Mouse (Mus musculus): Measurements from ENCODE around the gene Gm11034.

Gene Gm11034

GRCm38 (mm10) chr8:72211846-72212245 lies 1.6 kb downstream of the Gm11034 start:
- in situ Hi-C loops (cut with MboI, MseI) = no loop called here

DNA sequence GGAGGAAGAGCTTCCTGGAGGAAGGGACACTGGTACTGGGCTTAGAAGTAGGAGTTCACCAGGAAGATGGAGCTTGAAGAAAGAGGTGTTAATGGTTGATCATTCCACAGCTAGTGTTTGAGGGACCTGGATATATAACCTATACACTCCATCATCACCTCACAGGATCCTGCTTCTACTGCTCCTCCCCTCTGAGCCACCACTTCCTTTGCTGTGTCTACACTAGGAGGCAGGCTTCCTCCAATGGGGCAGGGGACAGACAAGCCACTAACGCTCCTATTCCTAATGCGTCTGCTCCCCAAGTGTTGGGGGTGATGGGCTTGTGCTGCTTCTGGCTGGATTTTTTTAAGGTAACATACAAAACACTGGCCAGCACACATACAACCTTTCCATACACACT lies 2.7 kb downstream of the Gm11034 start:
- in situ Hi-C loops (cut with MboI, MseI) = no loop called here

DNA sequence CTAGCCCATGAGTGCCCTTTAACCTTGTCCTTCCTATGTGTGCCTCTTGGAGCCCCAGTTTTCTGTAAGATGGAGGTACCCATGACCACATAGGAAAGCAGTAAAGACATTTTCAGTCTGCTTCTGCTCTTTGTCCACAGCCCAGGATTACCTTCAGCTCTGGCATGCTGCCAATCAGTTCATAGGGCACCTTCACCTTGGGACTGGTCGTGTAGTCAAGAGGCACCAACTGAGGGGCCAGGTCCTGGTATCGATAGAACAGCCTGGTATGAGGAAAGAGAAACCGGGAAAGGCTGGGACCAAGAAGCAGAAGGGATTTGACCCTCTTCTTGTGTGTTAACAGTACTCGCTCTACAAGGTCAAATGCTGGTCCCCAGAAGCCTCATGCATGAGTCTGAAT lies 3.2 kb downstream of the Gm11034 start:
- in situ Hi-C loops (cut with MboI, MseI) = no loop called here

- in situ Hi-C loops (cut with MboI, MseI) = no loop called here
These were observed 4.9 kb downstream of the Gm11034 start for GRCm38 (mm10) chr8:72208582-72208981.

DNA sequence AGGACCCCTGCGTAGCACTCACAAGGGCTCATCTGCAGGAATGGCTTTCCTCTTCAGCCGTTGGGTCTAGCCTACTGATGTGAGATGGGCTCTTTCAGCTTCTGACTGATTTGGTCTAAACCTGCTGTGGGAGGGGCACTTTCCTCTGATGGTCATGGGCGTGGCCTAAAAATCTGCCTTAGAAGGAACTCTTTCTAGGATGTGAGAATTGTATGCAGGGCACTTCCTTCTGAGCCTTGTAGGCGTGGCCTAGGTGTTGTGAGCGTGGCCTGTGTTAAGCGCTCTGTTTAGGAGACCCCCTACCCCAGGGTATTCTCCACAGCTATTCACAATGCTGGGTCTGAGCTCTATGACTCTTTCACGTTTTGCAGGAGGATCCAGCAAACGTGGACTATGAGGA lies 15.4 kb downstream of the Gm11034 start:
- in situ Hi-C loops (cut with MboI, MseI) = no loop called here

- in situ Hi-C loops (cut with MboI, MseI) = no loop called here
These were observed 21.4 kb downstream of the Gm11034 start for GRCm38 (mm10) chr8:72192065-72192464.

- in situ Hi-C loops (cut with MboI, MseI) = no loop called here
These were observed 23.3 kb downstream of the Gm11034 start for GRCm38 (mm10) chr8:72190215-72190539.

DNA sequence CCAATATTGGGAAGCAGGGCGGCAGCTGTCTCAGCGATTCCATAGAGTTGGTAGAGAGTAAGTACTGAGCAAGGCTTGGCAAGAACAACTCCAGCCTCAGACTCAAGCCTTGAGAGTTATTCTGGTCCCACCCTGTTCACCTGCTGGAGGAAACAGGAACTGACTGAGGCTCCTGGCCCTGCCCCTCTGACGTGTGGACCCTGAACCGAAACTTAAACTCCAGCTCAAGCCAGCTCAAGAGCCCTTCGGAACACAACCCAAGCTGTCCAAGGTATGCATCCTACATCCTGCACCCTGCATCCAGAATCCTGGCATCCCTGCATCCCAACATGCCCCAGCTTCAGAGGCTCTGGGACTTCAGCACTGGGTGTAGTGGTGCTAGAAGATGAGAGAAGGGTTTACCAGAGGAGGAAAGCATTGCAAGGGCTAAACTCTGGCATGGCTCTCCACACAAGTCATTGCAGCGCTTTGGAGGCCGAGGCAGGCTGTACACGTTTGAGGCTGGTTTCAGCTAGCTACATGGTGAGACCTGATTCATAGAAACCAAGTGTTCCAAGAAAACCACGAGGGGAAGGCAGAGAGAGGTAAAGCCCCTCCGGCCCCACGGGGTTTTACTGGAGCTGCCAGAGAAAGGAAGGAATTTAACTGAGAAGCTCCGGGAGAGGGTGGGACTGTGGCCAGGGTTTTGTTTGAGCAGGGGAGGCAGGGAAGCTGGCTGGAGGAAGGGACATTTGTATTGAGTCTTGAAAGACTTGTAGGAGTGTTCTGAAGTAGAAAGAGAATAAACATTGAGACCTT lies 23.8 kb downstream of the Gm11034 start, which contains the start of gene Hsh2d:
Gene Hsh2d (plus strand): TSS at position 222 of the 798 bp plus-strand sequence.
- in situ Hi-C loops (cut with MboI, MseI) = no loop called here

DNA sequence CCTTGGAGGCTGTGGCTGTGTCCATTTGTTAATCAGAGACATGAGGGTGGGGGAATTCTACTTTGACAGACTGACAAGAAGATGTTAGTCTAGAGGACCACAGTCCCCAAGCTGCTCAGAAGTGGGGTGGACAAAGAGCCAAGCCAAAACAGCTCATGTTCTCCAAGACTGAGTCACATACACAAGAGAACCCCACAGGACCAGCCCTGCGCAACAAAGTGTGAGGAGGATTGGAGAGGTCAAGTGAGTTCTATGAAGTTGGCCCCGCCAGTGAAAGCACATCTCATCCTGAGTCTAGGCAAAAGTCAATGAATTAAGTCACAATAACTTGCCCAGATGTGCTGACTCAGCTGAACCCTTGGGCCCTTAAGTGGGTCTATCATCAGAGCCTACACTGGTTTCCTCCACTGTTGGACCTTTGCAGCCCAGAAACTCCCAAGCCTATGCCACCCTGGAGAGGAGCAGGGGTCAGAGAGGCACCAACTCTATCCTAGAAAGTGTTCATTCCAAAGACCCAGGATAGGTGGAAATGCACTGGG lies 25.6 kb downstream of the Gm11034 start:
- in situ Hi-C loops (cut with MboI, MseI) = no loop called here

DNA sequence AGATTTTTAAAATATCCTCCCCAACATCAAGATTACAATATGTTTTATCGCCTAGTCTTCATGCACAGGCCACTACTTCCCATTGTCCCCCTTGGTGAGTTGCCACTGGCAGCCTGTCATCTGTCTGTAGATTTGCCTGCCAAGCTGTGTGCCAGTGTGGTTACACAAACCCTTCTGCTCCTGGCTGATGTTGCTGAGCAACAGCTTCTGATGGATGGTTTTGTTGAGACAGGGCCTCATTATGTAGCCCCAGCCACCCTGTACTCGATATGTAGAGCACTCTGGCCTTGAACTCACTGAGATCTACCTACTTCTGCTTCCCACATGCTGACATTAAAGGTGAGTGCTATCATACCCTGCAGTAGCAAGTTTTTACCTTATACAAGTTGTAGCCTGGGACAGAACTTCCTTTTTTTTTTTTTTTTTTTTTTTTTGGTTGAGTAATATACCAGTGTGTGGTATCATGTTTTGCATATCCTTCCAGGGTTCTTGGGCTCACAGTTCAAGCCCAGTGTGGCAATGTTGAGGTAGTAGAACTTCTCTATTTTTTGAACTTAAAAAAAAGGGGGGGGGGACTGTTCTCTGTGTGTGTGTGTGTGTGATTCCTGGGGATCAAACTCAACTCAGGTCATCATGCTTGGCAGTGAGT lies 29.8 kb downstream of the Gm11034 start:
- in situ Hi-C loops (cut with MboI, MseI) = no loop called here

DNA sequence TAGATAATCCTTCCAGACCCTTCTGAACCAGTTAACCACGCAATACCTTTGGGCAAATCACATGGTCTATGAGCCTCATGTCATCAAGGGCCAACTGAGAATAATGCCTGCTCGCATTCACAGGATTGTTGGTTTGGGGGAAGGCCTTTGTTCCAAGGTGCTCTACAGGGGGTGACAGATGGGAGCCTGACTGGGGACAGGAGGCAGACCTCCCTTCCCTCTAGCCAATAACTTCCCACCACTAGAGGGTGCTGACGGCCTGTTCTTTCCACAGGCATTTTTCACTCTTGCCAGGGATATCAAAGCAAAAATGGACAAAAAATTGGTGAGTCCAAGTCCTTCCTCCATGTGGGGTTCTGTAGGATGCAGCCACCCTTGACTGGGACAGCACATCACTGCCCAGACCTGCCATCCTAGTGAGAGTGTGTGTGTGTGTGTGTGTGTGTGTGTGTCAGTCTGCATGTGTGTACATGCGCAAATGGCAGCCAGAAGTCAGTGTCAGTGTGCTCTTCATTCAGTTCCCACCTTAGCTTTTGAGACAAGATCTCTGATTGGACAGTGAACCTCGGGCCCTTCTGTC lies 36.0 kb downstream of the Gm11034 start:
- in situ Hi-C loops (cut with MboI, MseI) = no loop called here

DNA sequence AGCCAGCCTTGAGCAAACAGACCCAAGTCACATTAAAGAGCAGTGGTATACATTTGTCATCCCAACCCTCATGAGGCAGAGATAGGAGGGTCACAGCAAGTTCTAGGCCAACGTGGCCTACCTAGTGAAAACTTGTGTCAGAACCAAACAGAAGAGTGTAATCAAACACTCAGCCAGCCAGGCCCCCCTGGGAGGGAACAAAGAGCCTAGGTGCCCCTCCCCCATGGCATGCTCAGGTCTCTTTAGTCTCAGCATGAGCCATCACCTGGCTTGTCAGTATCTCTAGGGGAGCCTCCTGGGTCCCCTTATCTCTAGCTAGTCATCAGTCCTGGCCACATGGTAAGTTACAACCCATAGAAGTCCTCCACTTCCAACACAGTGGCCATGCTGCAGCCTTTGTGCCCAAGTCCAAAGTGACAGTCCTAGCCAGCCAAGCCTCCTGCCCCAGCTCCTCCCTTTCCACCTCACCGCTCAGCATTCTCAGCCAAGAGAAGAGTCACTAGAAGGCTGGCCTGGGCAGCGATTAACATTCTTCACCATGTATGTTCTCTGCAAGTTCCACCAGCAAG lies 43.7 kb downstream of the Gm11034 start:
- in situ Hi-C loops (cut with MboI, MseI) = loop anchor here (10.0 to 25.0 kb wide), 2 partner anchors 305 to 1507 kb away; partner anchors contain the start of genes Cherp, Lsm4 and Pgpep1

DNA sequence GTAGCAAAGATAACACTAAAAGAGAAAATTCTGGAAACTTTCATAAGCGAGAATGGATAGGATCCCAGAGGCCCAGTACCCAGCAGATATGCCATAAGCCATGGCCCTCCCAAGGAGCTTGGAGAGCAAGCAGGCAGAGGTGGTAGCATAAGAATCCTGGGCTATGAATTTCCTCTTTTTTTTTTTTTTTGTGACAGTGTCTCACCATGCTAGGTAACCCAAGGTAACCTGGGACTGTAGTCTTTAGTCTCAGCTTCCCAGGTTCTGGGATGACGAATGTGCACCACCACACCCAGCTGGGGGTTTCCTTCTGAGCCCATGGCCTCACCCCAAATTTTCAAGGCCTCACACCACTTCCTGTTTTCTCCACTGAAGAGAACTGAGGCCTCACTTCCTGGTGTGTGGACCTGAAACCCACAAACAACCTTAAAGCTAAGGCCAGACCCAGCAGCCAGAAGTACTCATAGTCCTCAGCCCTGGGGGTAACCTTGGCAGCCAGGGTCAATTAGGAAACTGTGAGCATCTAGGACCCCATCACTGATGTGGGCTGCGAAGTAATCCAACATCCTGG lies 44.3 kb downstream of the Gm11034 start:
- in situ Hi-C loops (cut with MboI, MseI) = loop anchor here (10.0 to 25.0 kb wide), 2 partner anchors 306 to 1507 kb away; partner anchors contain the start of genes Cherp, Lsm4 and Pgpep1
